Mouse (Mus musculus) bone marrow macrophage, adult 2 months (primary cell): ENCODE measurements around the gene C9orf72. TPM values are rescaled to one million over a fixed set of nuclear protein-coding genes. Genes with fewer than 3 reads are reported as not detected.

ENCODE experiments used
- H3K27ac ChIP-seq: 2 replicates; pipeline ENCODE4 v1.5.1; 2012; ENCODE audit warnings: low read depth, low read length; ENCODE audit not compliant: insufficient read depth
- H3K4me1 ChIP-seq: 2 replicates; pipeline ENCODE4 v1.6.1; 2012; ENCODE audit warnings: low read length; ENCODE audit not compliant: control insufficient read depth, insufficient read depth
- H3K4me3 ChIP-seq: 2 replicates; pipeline ENCODE4 v1.5.1; 2012; ENCODE audit warnings: mild to moderate bottlenecking, low read length, moderate library complexity; ENCODE audit not compliant: insufficient read depth
- CTCF ChIP-seq: IDR thresholded peaks from 2 replicates; pipeline ENCODE4 v1.5.1; 2012; ENCODE audit warnings: low read depth, mild to moderate bottlenecking, low read length, moderate library complexity
- POLR2A ChIP-seq: IDR thresholded peaks from 2 replicates; pipeline ENCODE4 v1.6.1; 2012; ENCODE audit warnings: mild to moderate bottlenecking, low read depth, low read length, borderline replicate concordance
- polyA plus RNA-seq: library from polyadenylated mRNA; stranded (reverse); fragments of >200 nt; gene quantifications from 2 replicates; pipeline ENCODE4 v1.2.4, GENCODE M21; 2012; ENCODE audit not compliant: missing spikeins, insufficient read depth, insufficient read length

The C9orf72 gene
- polyA plus RNA-seq, 1 experiment: 35.7 TPM

GRCm38 (mm10) chr4:35224101-35224500 is 1.9 kb downstream of the C9orf72 start:
- no peak for TF ChIP-seq CTCF
- no peak for TF ChIP-seq POLR2A
- H3K27ac ChIP-seq: peak overlapping the region; percentile 55
- peaks cover 36% of the 10 kb centered on the region for H3K4me1 ChIP-seq
- peak overlapping the region; percentile 89 for H3K4me3 ChIP-seq

- Histone ChIP-seq H3K4me3 (peak overlapping the region; percentile 26), H3K27ac (peak overlapping the region; percentile 73)
- TF ChIP-seq CTCF: no peak
- no peak for TF ChIP-seq POLR2A
Measured at GRCm38 (mm10) chr4:35223376-35223988, 2.5 kb downstream of the C9orf72 start.

GRCm38 (mm10) chr4:35221903-35222302 is 4.1 kb downstream of the C9orf72 start:
- Histone ChIP-seq H3K4me3 (peak overlapping the region; percentile 20; the same call in 1 of the 2 replicates), H3K27ac (peak overlapping the region; percentile 79), H3K4me1 (peaks cover 33% of the 10 kb centered on the region)
- no peak for TF ChIP-seq CTCF
- no peak for TF ChIP-seq POLR2A

More at GRCm38 (mm10) chr4:35223376-35223988, 2.5 kb downstream of the C9orf72 start:
- peaks cover 35% of the 10 kb centered on the region for H3K4me1 ChIP-seq

- no peak overlapping the region for H3K4me3 ChIP-seq
Measured at GRCm38 (mm10) chr4:35221131-35221530, 4.8 kb downstream of the C9orf72 start.

GRCm38 (mm10) chr4:35220108-35220731 is 5.8 kb downstream of the C9orf72 start:
- Histone ChIP-seq H3K27ac (no peak overlapping the region), H3K4me3 (no peak overlapping the region), H3K4me1 (peaks cover 32% of the 10 kb centered on the region)
- TF ChIP-seq CTCF (no peak), POLR2A (no peak)

More at GRCm38 (mm10) chr4:35221131-35221530, 4.8 kb downstream of the C9orf72 start:
- H3K4me1 ChIP-seq: peaks cover 32% of the 10 kb centered on the region
- H3K27ac ChIP-seq: peak overlapping the region; percentile 79
- no peak for TF ChIP-seq POLR2A
- TF ChIP-seq CTCF: no peak

GRCm38 (mm10) chr4:35204659-35205058 is 21.3 kb downstream of the C9orf72 start:
- H3K27ac ChIP-seq: no peak overlapping the region
- TF ChIP-seq POLR2A (no peak), CTCF (no peak)
- H3K4me3 ChIP-seq: no peak overlapping the region
- H3K4me1 ChIP-seq: no peaks in the 10 kb centered on the region

GRCm38 (mm10) chr4:35203724-35204123 is 22.3 kb downstream of the C9orf72 start:
- Histone ChIP-seq H3K4me3 (no peak overlapping the region), H3K4me1 (no peaks in the 10 kb centered on the region), H3K27ac (no peak overlapping the region)
- TF ChIP-seq CTCF (no peak), POLR2A (no peak)

GRCm38 (mm10) chr4:35201700-35202099 is 24.3 kb downstream of the C9orf72 start:
- TF ChIP-seq POLR2A: no peak
- no peak for TF ChIP-seq CTCF
- Histone ChIP-seq H3K4me1 (no peaks in the 10 kb centered on the region), H3K27ac (no peak overlapping the region), H3K4me3 (no peak overlapping the region)

GRCm38 (mm10) chr4:35192725-35193124 is 33.2 kb downstream of the C9orf72 start:
- Histone ChIP-seq H3K27ac (no peak overlapping the region), H3K4me1 (no peaks in the 10 kb centered on the region), H3K4me3 (no peak overlapping the region)
- TF ChIP-seq CTCF (no peak), POLR2A (no peak)

GRCm38 (mm10) chr4:35189794-35190193 is 36.2 kb downstream of the C9orf72 start:
- no peak overlapping the region for H3K4me3 ChIP-seq
- H3K27ac ChIP-seq: no peak overlapping the region
- H3K4me1 ChIP-seq: no peaks in the 10 kb centered on the region
- no peak for TF ChIP-seq POLR2A
- no peak for TF ChIP-seq CTCF
